Mouse (Mus musculus) C2C12 (cell line): ENCODE measurements at regions not wholly inside any gene's neighbourhood (a gene's known extent, or its start where the extent isn't known, plus 50 kb on each side); places are given as distances from the start of the nearest gene placed in this dataset.

Experiments used
- CTCF ChIP-seq: IDR thresholded peaks from one replicate; pipeline ENCODE4 v1.5.1; 2011; ENCODE audit not compliant: control insufficient read depth, insufficient read depth, insufficient read length
- MAX ChIP-seq: IDR thresholded peaks from one replicate; pipeline ENCODE4 v1.6.1; 2011; ENCODE audit warnings: mild to moderate bottlenecking, control low read depth
- MYOD1 ChIP-seq: IDR thresholded peaks from one replicate; pipeline ENCODE4 v1.6.1; 2011; ENCODE audit warnings: low read depth; ENCODE audit not compliant: control insufficient read depth, insufficient read length

DNA sequence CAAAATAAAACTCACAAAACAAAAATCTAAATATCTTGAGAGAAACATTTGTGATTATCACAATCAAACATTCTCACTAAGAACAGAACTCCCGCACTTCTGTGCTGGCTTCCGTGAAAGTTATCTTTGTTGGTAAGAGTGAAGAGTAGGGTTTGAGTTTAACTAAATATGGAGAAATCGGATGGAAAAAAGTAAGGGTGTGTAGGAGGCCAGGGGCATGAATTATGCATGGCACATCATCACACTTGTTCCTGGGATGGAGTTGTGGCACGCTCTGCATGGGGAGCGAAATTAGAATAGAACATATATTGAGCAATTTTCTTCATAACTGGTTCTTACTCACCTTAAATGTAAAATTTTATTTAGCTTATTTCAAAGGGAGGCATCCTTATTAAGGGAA is 191.2 kb downstream of the Lnpk start:
- TF ChIP-seq CTCF (no peak), MAX (no peak), MYOD1 (no peak)
